Mouse (Mus musculus): ENCODE measurements around the gene Nsmce3. TPM values are rescaled to one million over a fixed set of nuclear protein-coding genes. Genes with fewer than 3 reads are reported as not detected.

The Nsmce3 gene
- polyA plus RNA-seq, 1 experiment from 2014 or later, result 11.8 TPM

GRCm38 (mm10) chr7:64891139-64891538 is 18.3 kb upstream of the Nsmce3 start:
- ATAC-seq (ENCODE audit: insufficient number of reproducible peaks, low FRiP score, low TSS enrichment, low read depth), result no peak
- no peak overlapping the region for H3K27ac ChIP-seq (replicated peaks)
- H3K27me3 ChIP-seq, result no peaks in the 10 kb centered on the region
- no peaks in the 10 kb centered on the region for H3K36me3 ChIP-seq
- 54% methylated on average over 3 of the region's 3 CpGs for WGBS
- no peak overlapping the region for H3K4me2 ChIP-seq (replicated peaks)
- H3K9ac ChIP-seq, result no peak overlapping the region
- H3K9me3 ChIP-seq (replicated peaks), result no peaks in the 10 kb centered on the region
- peaks cover 3% of the 10 kb centered on the region; the same call in 1 of the 2 replicates for H3K4me1 ChIP-seq
- no peak overlapping the region for H3K4me3 ChIP-seq (replicated peaks)

GRCm38 (mm10) chr7:64889919-64890318 is 17.1 kb upstream of the Nsmce3 start:
- Histone ChIP-seq H3K27me3 (no peaks in the 10 kb centered on the region), H3K9ac (no peak overlapping the region), H3K9me3 (replicated peaks) (no peaks in the 10 kb centered on the region), H3K4me1 (peaks cover 3% of the 10 kb centered on the region; the same call in 1 of the 2 replicates), H3K4me2 (replicated peaks) (no peak overlapping the region), H3K4me3 (replicated peaks) (no peak overlapping the region), H3K36me3 (no peaks in the 10 kb centered on the region), H3K27ac (replicated peaks) (no peak overlapping the region)
- peak; percentile 57; the same call in 1 of the 2 replicates for ATAC-seq (ENCODE audit: insufficient number of reproducible peaks, low FRiP score, low TSS enrichment, low read depth)
- WGBS, result 54% methylated on average over 9 of the region's 9 CpGs

GRCm38 (mm10) chr7:64884187-64884862 is 11.5 kb upstream of the Nsmce3 start:
- Histone ChIP-seq H3K4me3 (replicated peaks) (no peak overlapping the region), H3K9me3 (replicated peaks) (no peaks in the 10 kb centered on the region), H3K27ac (replicated peaks) (no peak overlapping the region), H3K27me3 (no peaks in the 10 kb centered on the region), H3K36me3 (no peaks in the 10 kb centered on the region), H3K4me2 (replicated peaks) (no peak overlapping the region), H3K9ac (no peak overlapping the region), H3K4me1 (0 out of 2 replicates have a peak, but pooled peaks cover 2% of the 10 kb centered on the region)
- WGBS, result 65% methylated on average over 11 of the region's 11 CpGs
- no peak for ATAC-seq (ENCODE audit: insufficient number of reproducible peaks, low FRiP score, low TSS enrichment, low read depth)

- ATAC-seq (ENCODE audit: insufficient number of reproducible peaks, low FRiP score, low TSS enrichment, low read depth), result no peak; the same call in 1 of the 2 replicates
- 0 out of 2 replicates have a peak, but pooled peaks cover 2% of the 10 kb centered on the region for H3K4me1 ChIP-seq
- no peaks in the 10 kb centered on the region for H3K27me3 ChIP-seq
- no peaks in the 10 kb centered on the region for H3K36me3 ChIP-seq
- H3K9ac ChIP-seq, result no peak overlapping the region
- H3K27ac ChIP-seq (replicated peaks), result no peak overlapping the region
- WGBS, result 33% methylated on average over 6 of the region's 6 CpGs
- no peaks in the 10 kb centered on the region for H3K9me3 ChIP-seq (replicated peaks)
- no peak overlapping the region for H3K4me3 ChIP-seq (replicated peaks)
- no peak overlapping the region for H3K4me2 ChIP-seq (replicated peaks)
These were observed 9.4 kb upstream of the Nsmce3 start for GRCm38 (mm10) chr7:64882243-64882642.

GRCm38 (mm10) chr7:64881387-64881786 is 8.6 kb upstream of the Nsmce3 start:
- Histone ChIP-seq H3K4me3 (replicated peaks) (no peak overlapping the region), H3K27ac (replicated peaks) (no peak overlapping the region), H3K9me3 (replicated peaks) (no peaks in the 10 kb centered on the region), H3K9ac (no peak overlapping the region), H3K27me3 (no peaks in the 10 kb centered on the region), H3K4me2 (replicated peaks) (no peak overlapping the region), H3K36me3 (no peaks in the 10 kb centered on the region), H3K4me1 (0 out of 2 replicates have a peak, but pooled peaks cover 2% of the 10 kb centered on the region)
- WGBS, result 64% methylated on average over 7 of the region's 7 CpGs
- ATAC-seq (ENCODE audit: insufficient number of reproducible peaks, low FRiP score, low TSS enrichment, low read depth), result no peak

- 63% methylated on average over 5 of the region's 5 CpGs for WGBS
- Histone ChIP-seq H3K4me2 (replicated peaks) (no peak overlapping the region), H3K36me3 (no peaks in the 10 kb centered on the region), H3K27ac (replicated peaks) (no peak overlapping the region), H3K4me1 (0 out of 2 replicates have a peak, but pooled peaks cover 2% of the 10 kb centered on the region), H3K4me3 (replicated peaks) (no peak overlapping the region), H3K9me3 (replicated peaks) (no peaks in the 10 kb centered on the region), H3K9ac (no peak overlapping the region), H3K27me3 (no peaks in the 10 kb centered on the region)
- no peak for ATAC-seq (ENCODE audit: insufficient number of reproducible peaks, low FRiP score, low TSS enrichment, low read depth)
These were observed 7.6 kb upstream of the Nsmce3 start for GRCm38 (mm10) chr7:64880415-64880814.

GRCm38 (mm10) chr7:64874941-64875340 is 2.1 kb upstream of the Nsmce3 start:
- Histone ChIP-seq H3K4me2 (replicated peaks) (no peak overlapping the region), H3K4me3 (replicated peaks) (no peak overlapping the region), H3K4me1 (peaks cover 11% of the 10 kb centered on the region), H3K36me3 (no peaks in the 10 kb centered on the region), H3K9ac (no peak overlapping the region), H3K27ac (replicated peaks) (no peak overlapping the region), H3K9me3 (replicated peaks) (no peaks in the 10 kb centered on the region), H3K27me3 (no peaks in the 10 kb centered on the region)
- 86% methylated on average over 4 of the region's 4 CpGs for WGBS
- no peak for ATAC-seq (ENCODE audit: insufficient number of reproducible peaks, low FRiP score, low TSS enrichment, low read depth)

GRCm38 (mm10) chr7:64873266-64873665 is 469 bp upstream of the Nsmce3 start:
- no peaks in the 10 kb centered on the region for H3K9me3 ChIP-seq (replicated peaks)
- H3K4me1 ChIP-seq, result peaks cover 16% of the 10 kb centered on the region
- peak overlapping the region; percentile 97 for H3K27ac ChIP-seq (replicated peaks)
- no peaks in the 10 kb centered on the region for H3K27me3 ChIP-seq
- no peak overlapping the region for H3K9ac ChIP-seq
- ATAC-seq (ENCODE audit: insufficient number of reproducible peaks, low FRiP score, low TSS enrichment, low read depth), result no peak
- peak overlapping the region; percentile 64 for H3K4me2 ChIP-seq (replicated peaks)
- H3K36me3 ChIP-seq, result no peaks in the 10 kb centered on the region
- peak overlapping the region; percentile 99 for H3K4me3 ChIP-seq (replicated peaks)
- 27% methylated on average over 11 of the region's 11 CpGs for WGBS

GRCm38 (mm10) chr7:64871987-64872742 is 632 bp downstream of the Nsmce3 start:
- Histone ChIP-seq H3K9ac (peak overlapping the region; percentile 94), H3K27ac (replicated peaks) (peak overlapping the region; percentile 97), H3K36me3 (no peaks in the 10 kb centered on the region), H3K27me3 (no peaks in the 10 kb centered on the region), H3K4me3 (replicated peaks) (peak overlapping the region; percentile 99), H3K9me3 (replicated peaks) (no peaks in the 10 kb centered on the region), H3K4me1 (peaks cover 16% of the 10 kb centered on the region), H3K4me2 (replicated peaks) (peak overlapping the region; percentile 64)
- ATAC-seq (ENCODE audit: insufficient number of reproducible peaks, low FRiP score, low TSS enrichment, low read depth), result peak; percentile 46; the same call in 1 of the 2 replicates
- under 1% methylated on average over 33 of the region's 33 CpGs for WGBS

GRCm38 (mm10) chr7:64869549-64870065 is 3.2 kb downstream of the Nsmce3 start:
- H3K9ac ChIP-seq, result no peak overlapping the region
- H3K27me3 ChIP-seq, result no peaks in the 10 kb centered on the region
- ATAC-seq (ENCODE audit: insufficient number of reproducible peaks, low FRiP score, low TSS enrichment, low read depth), result no peak
- no peaks in the 10 kb centered on the region for H3K36me3 ChIP-seq
- no peak overlapping the region for H3K27ac ChIP-seq (replicated peaks)
- peaks cover 16% of the 10 kb centered on the region for H3K4me1 ChIP-seq
- no peak overlapping the region for H3K4me2 ChIP-seq (replicated peaks)
- no peak overlapping the region for H3K4me3 ChIP-seq (replicated peaks)
- H3K9me3 ChIP-seq (replicated peaks), result no peaks in the 10 kb centered on the region
- 94% methylated on average over 6 of the region's 6 CpGs for WGBS

- Histone ChIP-seq H3K9me3 (replicated peaks) (no peaks in the 10 kb centered on the region), H3K27ac (replicated peaks) (no peak overlapping the region), H3K27me3 (no peaks in the 10 kb centered on the region), H3K4me3 (replicated peaks) (no peak overlapping the region), H3K9ac (no peak overlapping the region), H3K4me1 (no peaks in the 10 kb centered on the region), H3K4me2 (replicated peaks) (no peak overlapping the region), H3K36me3 (no peaks in the 10 kb centered on the region)
- WGBS, result 80% methylated on average over 3 of the region's 3 CpGs
- no peak for ATAC-seq (ENCODE audit: insufficient number of reproducible peaks, low FRiP score, low TSS enrichment, low read depth)
These were observed 9.3 kb downstream of the Nsmce3 start for GRCm38 (mm10) chr7:64863538-64863937.
